Mouse (Mus musculus): ENCODE data around the gene Cst8.

DNA sequence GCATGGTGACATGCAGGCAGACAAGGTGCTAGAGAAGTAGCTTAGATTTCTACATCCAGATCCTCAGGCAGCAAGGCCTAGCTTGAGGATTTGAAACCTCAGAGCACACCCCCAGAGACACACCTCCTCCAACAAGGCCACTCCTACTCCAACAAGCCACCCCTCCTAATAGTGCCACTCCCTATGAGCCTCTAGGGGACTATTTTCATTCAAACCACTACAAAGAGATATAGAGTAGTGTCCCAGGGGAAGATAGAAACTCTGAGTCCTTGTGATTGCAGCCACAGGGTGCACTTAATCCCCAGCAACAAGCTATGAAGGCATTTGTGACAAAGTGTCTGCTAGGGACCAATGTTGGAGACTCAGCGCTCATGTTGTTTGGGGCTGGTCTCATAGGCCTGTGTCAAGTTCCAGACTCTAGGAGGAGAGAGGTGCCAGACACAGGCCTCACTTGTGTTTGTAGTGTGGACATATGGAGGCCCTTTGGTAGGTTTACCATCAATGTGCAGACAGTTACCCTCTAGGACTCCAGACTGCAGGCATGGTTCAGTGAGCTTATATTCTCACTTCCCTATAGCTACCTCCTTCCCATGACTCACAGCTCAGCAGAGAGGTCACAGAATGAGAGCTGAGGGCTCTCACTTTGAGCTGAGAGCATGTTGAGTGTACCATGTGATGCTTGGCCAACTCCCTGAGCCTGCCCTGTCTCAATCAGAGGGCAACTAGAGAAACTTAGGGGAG is 34.8 kb upstream of the Cst8 start:
- no peak for TF ChIP-seq CTCF (IDR thresholded peaks at IDR 0.05; ENCODE audit: insufficient read depth, low read depth, low read length)
- no peak for TF ChIP-seq POLR2A (IDR thresholded peaks at IDR 0.05; ENCODE audit: insufficient read depth, low read depth, low read length)

Data from olfactory bulb, adult 2 months (tissue).